Mouse (Mus musculus): ENCODE results near the gene Lims1. TPM values are rescaled to one million over a fixed set of nuclear protein-coding genes. Genes with fewer than 3 reads are reported as not detected.
A peak's percentile ranks its signal among the peaks of the same experiment; 100 is the strongest.
"Not testable (repeated sequence)": the region's sequence is repeated elsewhere in the genome, so short reads cannot be mapped to it uniquely, and the experiment has no call there.

Lims1 gene
- polyA plus RNA-seq, 1 experiment, result 170 TPM

GRCm38 (mm10) chr10:58322361-58323027, 772 bp upstream of the Lims1 start:
- Histone ChIP-seq H3K4me1 (ENCODE audit: control insufficient read depth, insufficient read depth, low read length) (peaks cover 8% of the 10 kb centered on the region), H3K27ac (ENCODE audit: insufficient read depth, low read length) (peak overlapping the region; percentile 99), H3K4me3 (ENCODE audit: insufficient read depth, low read length) (peak overlapping the region; percentile 6; the same call in 1 of the 2 replicates)
- TF ChIP-seq POLR2A (IDR thresholded peaks at IDR 0.05; ENCODE audit: low read depth, low read length), result no peak
- TF ChIP-seq CTCF (IDR thresholded peaks at IDR 0.05; ENCODE audit: borderline replicate concordance, insufficient read depth, low read length), result no peak

GRCm38 (mm10) chr10:58326271-58326670, 3.0 kb downstream of the Lims1 start:
- no peak for TF ChIP-seq POLR2A (IDR thresholded peaks at IDR 0.05; ENCODE audit: low read depth, low read length)
- TF ChIP-seq CTCF (IDR thresholded peaks at IDR 0.05; ENCODE audit: borderline replicate concordance, insufficient read depth, low read length), result no peak
- Histone ChIP-seq H3K4me3 (ENCODE audit: insufficient read depth, low read length) (peak overlapping the region; percentile 12; the same call in 1 of the 2 replicates), H3K27ac (ENCODE audit: insufficient read depth, low read length) (no peak overlapping the region)

GRCm38 (mm10) chr10:58327836-58328235, 4.6 kb downstream of the Lims1 start:
- H3K4me3 ChIP-seq (ENCODE audit: insufficient read depth, low read length); H3K27ac ChIP-seq (ENCODE audit: insufficient read depth, low read length): not testable (repeated sequence)
- H3K4me1 ChIP-seq (ENCODE audit: control insufficient read depth, insufficient read depth, low read length), result peaks cover 17% of the 10 kb centered on the region

More at GRCm38 (mm10) chr10:58326271-58326670, 3.0 kb downstream of the Lims1 start:
- peaks cover 17% of the 10 kb centered on the region for H3K4me1 ChIP-seq (ENCODE audit: control insufficient read depth, insufficient read depth, low read length)

GRCm38 (mm10) chr10:58328517-58329108, 5.3 kb downstream of the Lims1 start:
- no peak for TF ChIP-seq POLR2A (IDR thresholded peaks at IDR 0.05; ENCODE audit: low read depth, low read length)
- no peak for TF ChIP-seq CTCF (IDR thresholded peaks at IDR 0.05; ENCODE audit: borderline replicate concordance, insufficient read depth, low read length)
- no peak overlapping the region for H3K27ac ChIP-seq (ENCODE audit: insufficient read depth, low read length)
- no peak overlapping the region for H3K4me3 ChIP-seq (ENCODE audit: insufficient read depth, low read length)
- H3K4me1 ChIP-seq (ENCODE audit: control insufficient read depth, insufficient read depth, low read length), result peaks cover 17% of the 10 kb centered on the region

- no peak overlapping the region for H3K4me3 ChIP-seq (ENCODE audit: insufficient read depth, low read length)
- TF ChIP-seq POLR2A (IDR thresholded peaks at IDR 0.05; ENCODE audit: low read depth, low read length) (no peak), CTCF (IDR thresholded peaks at IDR 0.05; ENCODE audit: borderline replicate concordance, insufficient read depth, low read length) (no peak)
- peak overlapping the region; percentile 95 for H3K27ac ChIP-seq (ENCODE audit: insufficient read depth, low read length)
- peaks cover 18% of the 10 kb centered on the region for H3K4me1 ChIP-seq (ENCODE audit: control insufficient read depth, insufficient read depth, low read length)
Measured at GRCm38 (mm10) chr10:58330635-58331034, 7.4 kb downstream of the Lims1 start.

- TF ChIP-seq CTCF (IDR thresholded peaks at IDR 0.05; ENCODE audit: borderline replicate concordance, insufficient read depth, low read length) (no peak), POLR2A (IDR thresholded peaks at IDR 0.05; ENCODE audit: low read depth, low read length) (no peak)
- H3K4me1 ChIP-seq (ENCODE audit: control insufficient read depth, insufficient read depth, low read length), result peaks cover 18% of the 10 kb centered on the region
- peak overlapping the region; percentile 27; the same call in 1 of the 2 replicates for H3K27ac ChIP-seq (ENCODE audit: insufficient read depth, low read length)
- H3K4me3 ChIP-seq (ENCODE audit: insufficient read depth, low read length), result no peak overlapping the region
Measured at GRCm38 (mm10) chr10:58331741-58332140, 8.5 kb downstream of the Lims1 start.

- Histone ChIP-seq H3K4me3 (ENCODE audit: insufficient read depth, low read length) (no peak overlapping the region), H3K4me1 (ENCODE audit: control insufficient read depth, insufficient read depth, low read length) (peaks cover 18% of the 10 kb centered on the region), H3K27ac (ENCODE audit: insufficient read depth, low read length) (peak overlapping the region; percentile 46; the same call in 1 of the 2 replicates)
- TF ChIP-seq CTCF (IDR thresholded peaks at IDR 0.05; ENCODE audit: borderline replicate concordance, insufficient read depth, low read length) (no peak), POLR2A (IDR thresholded peaks at IDR 0.05; ENCODE audit: low read depth, low read length) (no peak)
Measured at GRCm38 (mm10) chr10:58333414-58333813, 10.1 kb downstream of the Lims1 start.

- peak overlapping the region; percentile 95 for H3K27ac ChIP-seq (ENCODE audit: insufficient read depth, low read length)
- peaks cover 8% of the 10 kb centered on the region for H3K4me1 ChIP-seq (ENCODE audit: control insufficient read depth, insufficient read depth, low read length)
- no peak overlapping the region for H3K4me3 ChIP-seq (ENCODE audit: insufficient read depth, low read length)
- TF ChIP-seq CTCF (IDR thresholded peaks at IDR 0.05; ENCODE audit: borderline replicate concordance, insufficient read depth, low read length), result no peak
- TF ChIP-seq POLR2A (IDR thresholded peaks at IDR 0.05; ENCODE audit: low read depth, low read length), result no peak
Measured at GRCm38 (mm10) chr10:58336156-58336555, 12.9 kb downstream of the Lims1 start.

- H3K27ac ChIP-seq (ENCODE audit: insufficient read depth, low read length), result peak overlapping the region; percentile 95; the same call in 1 of the 2 replicates
- H3K4me3 ChIP-seq (ENCODE audit: insufficient read depth, low read length); H3K4me1 ChIP-seq (ENCODE audit: control insufficient read depth, insufficient read depth, low read length): not testable (repeated sequence)
Measured at GRCm38 (mm10) chr10:58337091-58337490, 13.8 kb downstream of the Lims1 start.

- Histone ChIP-seq H3K27ac (ENCODE audit: insufficient read depth, low read length) (no peak overlapping the region), H3K4me3 (ENCODE audit: insufficient read depth, low read length) (no peak overlapping the region), H3K4me1 (ENCODE audit: control insufficient read depth, insufficient read depth, low read length) (peaks cover 8% of the 10 kb centered on the region)
- TF ChIP-seq POLR2A (IDR thresholded peaks at IDR 0.05; ENCODE audit: low read depth, low read length) (no peak), CTCF (IDR thresholded peaks at IDR 0.05; ENCODE audit: borderline replicate concordance, insufficient read depth, low read length) (no peak)
Measured at GRCm38 (mm10) chr10:58338590-58338989, 15.3 kb downstream of the Lims1 start.
